Mouse (Mus musculus) frontal cortex, postnatal 36 days (tissue): ENCODE data around the gene Zkscan6.

Experiments used
- DNase-seq, 2 experiments: peaks; one replicate each; pipeline ENCODE4 v3.0.0; 2022; ENCODE audit warnings: low spot score in 2 of 2

The Zkscan6 gene

GRCm38 (mm10) chr11:65806909-65807504, at the start of gene Zkscan6:
Zkscan6 (plus strand) TSS chr11:65807175.
- peak; percentile 79 to 83 for DNase-seq

DNA sequence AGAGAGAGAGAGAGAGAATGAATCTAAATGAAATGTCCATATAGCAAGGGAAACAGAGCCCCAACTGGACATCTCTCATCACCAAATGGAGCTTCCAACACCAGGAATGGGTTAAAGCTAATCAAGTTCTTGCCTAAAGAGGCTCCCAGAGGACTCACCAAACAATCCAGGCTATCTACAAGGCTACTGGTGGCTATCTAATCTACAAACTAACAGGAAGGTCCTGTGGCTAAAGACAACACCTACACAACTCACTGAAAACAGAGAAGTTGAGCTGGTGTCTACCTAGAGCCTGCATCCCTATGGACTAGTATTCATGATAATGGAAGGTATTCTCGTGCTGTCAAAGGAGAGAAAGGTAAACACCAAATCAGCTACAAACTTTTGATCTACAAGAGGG, 47.6 kb upstream of the Zkscan6 start:
- no peak for DNase-seq

- DNase-seq: no peak
Measured at GRCm38 (mm10) chr11:65760912-65761311, 46.1 kb upstream of the Zkscan6 start.

GRCm38 (mm10) chr11:65768445-65768844, 38.5 kb upstream of the Zkscan6 start:
- DNase-seq: no peak

- no peak for DNase-seq
Measured at GRCm38 (mm10) chr11:65769990-65770389, 37.0 kb upstream of the Zkscan6 start.

DNA sequence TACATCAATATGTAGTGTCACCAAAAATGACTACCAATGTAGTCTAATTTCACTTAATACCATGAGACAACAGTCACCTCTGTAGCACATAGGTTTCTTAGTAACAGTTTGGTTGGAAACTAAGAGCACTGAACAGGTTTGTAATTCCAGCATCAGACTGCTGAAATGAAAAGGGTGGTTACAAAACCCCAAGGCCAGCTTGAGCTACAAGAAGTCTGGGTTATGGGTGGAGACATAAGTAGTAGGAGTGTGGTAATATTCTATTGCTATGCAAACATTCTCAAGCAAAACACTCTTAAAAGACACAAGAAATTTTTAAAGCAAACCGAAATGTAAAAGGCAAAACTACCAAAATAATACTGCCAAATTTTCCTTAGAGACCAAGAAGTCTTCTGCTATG, 35.4 kb upstream of the Zkscan6 start:
- no peak for DNase-seq

- no peak for DNase-seq
Measured at GRCm38 (mm10) chr11:65773535-65773934, 33.4 kb upstream of the Zkscan6 start.

DNA sequence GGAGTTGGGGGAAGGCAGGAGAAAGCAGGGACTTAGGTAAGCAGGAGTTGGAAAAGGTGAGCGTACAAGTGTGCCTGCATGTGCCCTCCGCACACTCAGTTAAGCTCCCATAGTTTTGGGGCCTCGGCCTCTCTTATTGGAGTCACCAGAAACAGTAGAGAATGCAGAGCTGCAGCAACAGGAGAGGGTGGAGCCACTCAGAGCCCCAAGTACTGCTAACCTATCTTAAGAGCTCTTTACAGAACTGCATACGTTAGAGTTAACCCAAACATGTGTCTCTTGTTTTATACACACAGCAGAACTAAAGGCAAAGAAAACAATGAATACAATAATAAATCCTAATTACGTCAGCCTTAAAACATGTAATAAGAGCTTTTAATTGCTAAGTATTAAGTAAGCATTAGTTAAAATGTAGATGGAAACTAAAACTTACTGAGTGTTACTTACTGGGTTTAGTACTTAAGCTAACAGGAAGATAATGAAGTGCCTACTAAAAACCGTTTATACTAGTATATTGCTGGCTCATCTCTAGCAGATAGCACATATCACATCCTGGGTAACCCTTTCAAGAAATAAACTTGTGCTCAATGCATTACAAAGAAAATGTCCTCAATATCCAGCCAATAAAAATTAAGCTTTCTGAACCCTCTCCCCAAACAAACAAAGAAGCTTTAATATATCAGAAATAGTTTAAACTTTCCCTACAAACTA, 32.9 kb upstream of the Zkscan6 start:
- no peak for DNase-seq

GRCm38 (mm10) chr11:65776906-65777611, 29.9 kb upstream of the Zkscan6 start:
- DNase-seq: no peak

- DNase-seq: no peak
Measured at GRCm38 (mm10) chr11:65777810-65778209, 29.2 kb upstream of the Zkscan6 start.

- no peak for DNase-seq
Measured at GRCm38 (mm10) chr11:65779066-65779465, 27.9 kb upstream of the Zkscan6 start.

- no peak for DNase-seq
Measured at GRCm38 (mm10) chr11:65779578-65779977, 27.4 kb upstream of the Zkscan6 start.

DNA sequence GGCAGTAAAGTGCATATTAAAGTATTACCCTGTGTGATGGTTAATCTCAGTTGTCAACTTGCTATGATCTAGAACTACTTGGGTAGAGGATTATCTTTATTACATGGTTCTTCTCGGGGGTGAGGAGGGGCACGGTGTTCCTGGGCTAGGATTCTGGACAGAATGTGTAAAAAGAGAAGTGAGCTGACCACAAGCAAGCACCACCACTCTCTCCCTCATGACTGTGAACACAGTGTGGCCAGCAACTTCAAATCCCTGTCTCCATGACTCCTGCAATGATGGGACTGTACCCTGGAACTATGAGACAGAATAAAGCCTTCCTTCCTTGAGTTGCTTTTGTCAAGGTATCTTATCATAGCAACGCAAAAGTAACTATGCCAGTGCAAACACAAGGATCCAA, 25.4 kb upstream of the Zkscan6 start:
- no peak for DNase-seq

DNA sequence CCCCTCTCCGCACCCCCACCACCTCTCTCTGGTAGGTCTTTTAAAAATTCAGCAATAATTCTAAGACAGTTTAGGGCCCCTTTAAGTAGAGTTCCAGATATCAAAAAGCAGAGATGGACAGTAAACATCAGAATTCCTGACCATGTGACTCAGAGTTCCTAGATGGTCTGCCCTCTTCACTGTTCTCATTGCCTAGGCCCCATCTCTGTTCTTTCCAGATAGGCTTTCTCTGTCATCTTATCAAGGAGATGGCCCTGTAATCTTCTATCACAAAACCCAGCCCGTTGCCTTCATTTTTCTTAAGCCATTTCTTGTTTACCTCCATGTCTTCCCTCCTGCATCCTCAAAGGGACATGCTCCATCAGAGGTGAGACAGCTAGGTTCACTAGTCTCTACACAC, 20.8 kb upstream of the Zkscan6 start:
- no peak for DNase-seq

DNA sequence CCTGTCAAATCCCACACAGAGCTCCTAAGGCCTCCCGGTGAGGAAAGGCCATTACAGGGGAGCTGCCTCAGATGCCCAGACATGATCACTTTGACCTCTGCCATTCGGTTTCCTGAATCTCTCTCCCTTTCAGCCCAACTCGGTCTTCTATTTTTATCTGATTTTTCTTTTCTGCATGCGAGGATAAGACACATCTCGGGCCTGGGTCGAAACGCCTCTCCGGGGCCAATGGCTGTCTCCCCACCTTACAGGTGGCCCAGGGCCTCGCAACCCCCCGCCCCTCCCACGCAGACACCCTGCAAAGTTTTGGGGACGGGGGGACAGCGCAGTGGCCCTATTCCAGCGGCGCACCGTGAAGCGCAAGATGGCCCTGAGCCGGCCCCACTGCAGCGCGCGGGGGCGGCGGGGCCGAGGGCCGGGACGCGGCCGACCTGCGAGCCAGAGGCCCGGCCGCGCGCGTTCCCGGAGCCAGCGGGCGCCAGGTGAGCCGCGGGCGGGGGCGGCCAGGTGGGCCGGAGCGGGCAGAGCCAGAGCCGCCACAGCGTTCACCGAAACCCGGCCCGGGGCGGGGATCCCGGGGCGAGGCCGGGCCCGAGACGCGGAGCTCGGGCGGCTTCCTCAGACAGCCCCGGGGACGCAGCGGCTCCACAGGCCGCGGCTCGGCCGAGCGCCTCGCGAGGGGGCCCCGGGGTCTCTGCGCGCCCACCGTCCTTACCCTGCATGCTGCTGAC, 19.4 kb upstream of the Zkscan6 start:
- DNase-seq: peak in 1 of 2 experiments; percentile 18

- peak; percentile 90 to 92 for DNase-seq
Measured at GRCm38 (mm10) chr11:65788154-65788553, 18.8 kb upstream of the Zkscan6 start, which contains the start of gene Map2k4. Map2k4 (minus strand) TSS chr11:65788297.

- no peak for DNase-seq
Measured at GRCm38 (mm10) chr11:65794428-65795219, 12.4 kb upstream of the Zkscan6 start.

- no peak for DNase-seq
Measured at GRCm38 (mm10) chr11:65795896-65796295, 11.1 kb upstream of the Zkscan6 start.

DNA sequence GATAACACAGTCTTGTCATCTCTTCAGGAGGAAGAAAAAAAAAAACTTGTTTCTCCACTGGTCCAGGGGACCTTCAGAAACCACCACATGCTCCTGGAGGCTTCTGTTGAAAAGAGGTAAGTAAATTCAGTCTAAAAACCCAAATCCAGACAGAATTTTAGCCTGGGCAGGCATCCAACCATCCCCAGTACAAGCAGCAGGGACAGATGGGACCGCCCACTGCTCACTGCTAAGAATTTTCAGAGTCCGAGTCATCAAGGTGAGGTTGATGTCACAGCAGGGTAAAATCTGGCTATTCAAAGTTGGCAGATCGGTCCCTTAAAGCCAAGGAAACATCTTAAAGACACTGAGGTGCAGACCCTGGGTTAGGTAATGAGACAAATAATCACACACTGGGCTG, 5.1 kb upstream of the Zkscan6 start:
- peak; percentile 84 to 92 for DNase-seq

- DNase-seq: peak; percentile 27 to 41
Measured at GRCm38 (mm10) chr11:65806321-65806904, 562 bp upstream of the Zkscan6 start.

- DNase-seq: no peak
Measured at GRCm38 (mm10) chr11:65807601-65808000, 626 bp downstream of the Zkscan6 start.
